Comparison of ENCODE assay signal across 11 mouse cellular contexts in genomic region chr12:8306910-8307309, GRCm38 (mm10). TPM values are rescaled to one million over a fixed set of nuclear protein-coding genes. Genes with fewer than 3 reads are reported as not detected.
DNase-seq lines count a peak whose midpoint lies in the region; ATAC-seq and TF ChIP-seq lines count a peak whose summit lies in the region.
"Had no signal": no experiment of that assay in that cellular context is flagged by ENCODE, and none has a peak within 500 bp of the region (broad histone marks: within the 10 kb centered on the region; RNA-seq: fewer than 3 reads in every experiment).

No protein-coding gene starts in this region.

- no peak for TF ChIP-seq CTCF in CH12.LX (conservative IDR thresholded peaks at IDR 0.05 in 1 of 2, IDR thresholded peaks at IDR 0.05 in 1 of 2; ENCODE audit: low read depth in 2 of 2, low read length in 2 of 2)
- no peak for TF ChIP-seq CTCF in midbrain, postnatal 0 days (IDR thresholded peaks at IDR 0.05)

- TF ChIP-seq RAD21 in CH12.LX (IDR thresholded peaks at IDR 0.05; ENCODE audit: low read depth, low read length) = no peak

- TF ChIP-seq POLR2A in CH12.LX (IDR thresholded peaks at IDR 0.05; ENCODE audit: low read depth, low read length) = no peak

- peak; percentile 9; the same call in 1 of the 2 replicates for ATAC-seq in lung, embryonic 16.5 days (ENCODE audit: low read depth)
- peak; percentile 45 for ATAC-seq in inflammation-experienced regulatory T-cells, adult 6 months
- 0 out of 2 replicates have a peak, but pooled peaks have one; percentile 25 for ATAC-seq in midbrain, postnatal 0 days (ENCODE audit: low FRiP score)

- no peak for DNase-seq in lung, postnatal 4 days
- DNase-seq in CH12.LX (ENCODE audit: extremely low read depth) = peak; percentile 59
- no peak for DNase-seq in midbrain, postnatal 0 days (ENCODE audit: low spot score)
- DNase-seq in urinary bladder, postnatal 25 days (ENCODE audit: low spot score) = no peak
- no peak for DNase-seq in layer of hippocampus, adult 18-20 months (ENCODE audit: low spot score in 2 of 2)
- DNase-seq in embryo, embryonic 10.5 days (ENCODE audit: low spot score) = no peak

- no peak overlapping the region for H3K9ac ChIP-seq in lung, embryonic 16.5 days (ENCODE audit: low read length)
- no peak overlapping the region for H3K9ac ChIP-seq in CH12.LX (ENCODE audit: insufficient read depth, low read depth)
- no peak overlapping the region for H3K9ac ChIP-seq in midbrain, postnatal 0 days (replicated peaks; ENCODE audit: low read length, poor library complexity, severe bottlenecking)
- H3K9ac ChIP-seq: limb, embryonic 12.5 days had no signal

- no peaks in the 10 kb centered on the region for H3K79me2 ChIP-seq in CH12.LX (replicated peaks; ENCODE audit: control insufficient read depth, extremely low read depth, insufficient read depth, poor library complexity, severe bottlenecking)

- no peaks in the 10 kb centered on the region for H3K36me3 ChIP-seq in lung, embryonic 16.5 days (ENCODE audit: control insufficient read depth, insufficient read depth, low read length)
- no peaks in the 10 kb centered on the region for H3K36me3 ChIP-seq in CH12.LX (replicated peaks in 1 of 2; ENCODE audit: control insufficient read depth in 1 of 2, insufficient read depth in 1 of 2, low read length in 1 of 2)
- no peaks in the 10 kb centered on the region for H3K36me3 ChIP-seq in midbrain, postnatal 0 days (ENCODE audit: insufficient read depth, low read length)
- H3K36me3 ChIP-seq: embryonic facial prominence, embryonic 10.5 days; limb, embryonic 12.5 days had no signal

- peaks cover 52% of the 10 kb centered on the region for H3K27me3 ChIP-seq in lung, embryonic 16.5 days (ENCODE audit: control insufficient read depth, insufficient read depth, low read depth, low read length)
- H3K27me3 ChIP-seq in CH12.LX (replicated peaks) = peaks cover 9% of the 10 kb centered on the region
- peaks cover 44% of the 10 kb centered on the region for H3K27me3 ChIP-seq in midbrain, postnatal 0 days (ENCODE audit: insufficient read depth, low read length)

- dilution Hi-C loops in CH12.LX (cut with MboI; ENCODE audit: extremely low pct_ligation_motif_present, extremely low pct_unique_long_range_greater_than_20kb, low sequenced_read_pairs) = no loop called here

- 56% methylated on average over 1 of the region's 1 CpGs for WGBS in lung, embryonic 16.5 days
- WGBS in midbrain, postnatal 0 days = 61% methylated on average over 1 of the region's 1 CpGs

- no peak overlapping the region for H3K27ac ChIP-seq in lung, embryonic 16.5 days (ENCODE audit: low read length)
- no peak overlapping the region for H3K27ac ChIP-seq in CH12.LX (ENCODE audit: insufficient read depth, low read depth)
- H3K27ac ChIP-seq in midbrain, postnatal 0 days (ENCODE audit: low read depth, low read length) = no peak overlapping the region
- H3K27ac ChIP-seq: embryonic facial prominence, embryonic 10.5 days; limb, embryonic 12.5 days had no signal

- H3K9me3 ChIP-seq in lung, embryonic 16.5 days (ENCODE audit: control insufficient read depth, low read length) = no peaks in the 10 kb centered on the region
- H3K9me3 ChIP-seq in CH12.LX (replicated peaks; ENCODE audit: low read length) = no peaks in the 10 kb centered on the region
- H3K9me3 ChIP-seq in midbrain, postnatal 0 days (ENCODE audit: low read length) = no peaks in the 10 kb centered on the region
- H3K9me3 ChIP-seq: embryonic facial prominence, embryonic 10.5 days; limb, embryonic 12.5 days had no signal

- in situ Hi-C loops in CH12.LX (cut with MboI; ENCODE audit: low pct_ligation_motif_present, low pct_unique_long_range_greater_than_20kb, low sequenced_read_pairs) = loop anchor here (10.0 to 25.0 kb wide), 2 partner anchors 322 to 705 kb away; no protein-coding TSS in a partner anchor

- peaks cover 3% of the 10 kb centered on the region; the same call in 1 of the 2 replicates for H3K4me1 ChIP-seq in lung, embryonic 16.5 days (replicated peaks; ENCODE audit: control insufficient read depth, insufficient read depth, low read length)
- H3K4me1 ChIP-seq in CH12.LX (ENCODE audit: control insufficient read depth in 1 of 2, insufficient read depth in 2 of 2) = peaks cover 2 to 11% of the 10 kb centered on the region in 2 experiments; a peak in 3 of 4 replicates
- H3K4me1 ChIP-seq in midbrain, postnatal 0 days (ENCODE audit: insufficient read depth, low read length) = no peaks in the 10 kb centered on the region; the same call in 1 of the 2 replicates

- no peak overlapping the region for H3K4me2 ChIP-seq in lung, embryonic 16.5 days (ENCODE audit: low read depth, low read length)
- no peak overlapping the region for H3K4me2 ChIP-seq in CH12.LX (ENCODE audit: insufficient read depth, low read depth, poor library complexity, severe bottlenecking)
- H3K4me2 ChIP-seq in midbrain, postnatal 0 days (ENCODE audit: low read depth, low read length, poor library complexity, severe bottlenecking) = no peak overlapping the region
- H3K4me2 ChIP-seq: limb, embryonic 12.5 days had no signal

- no peak for TF ChIP-seq EP300 in CH12.LX (IDR thresholded peaks at IDR 0.05; ENCODE audit: low read length)

- no peak overlapping the region for H3K4me3 ChIP-seq in lung, embryonic 16.5 days (ENCODE audit: low read length)
- H3K4me3 ChIP-seq in CH12.LX (replicated peaks in 1 of 3; ENCODE audit: low read depth in 2 of 3, low read length in 2 of 3, poor library complexity in 1 of 3) = no peak overlapping the region
- H3K4me3 ChIP-seq in midbrain, postnatal 0 days (ENCODE audit: low read depth, low read length) = no peak overlapping the region
- H3K4me3 ChIP-seq: embryonic facial prominence, embryonic 10.5 days; limb, embryonic 12.5 days had no signal

TF ChIP-seq in CH12.LX, 34 proteins besides CTCF, POLR2A, EP300 and RAD21:
- TF ChIP-seq HCFC1 (IDR thresholded peaks at IDR 0.05; ENCODE audit: low read depth, low read length) (no peak), MEF2A (IDR thresholded peaks at IDR 0.05; ENCODE audit: borderline replicate concordance, low read depth, low read length) (no peak), NELFE (IDR thresholded peaks at IDR 0.05; ENCODE audit: low read depth, low read length) (no peak), MXI1 (IDR thresholded peaks at IDR 0.05; ENCODE audit: low read depth, low read length) (no peak), CHD1 (IDR thresholded peaks at IDR 0.05; ENCODE audit: low read depth, low read length) (no peak), GABPA (IDR thresholded peaks at IDR 0.05; ENCODE audit: insufficient replicate concordance, low read depth, low read length) (no peak), JUND (conservative IDR thresholded peaks at IDR 0.05; ENCODE audit: low read depth, low read length) (no peak), NRF1 (IDR thresholded peaks at IDR 0.05; ENCODE audit: low read depth, low read length) (no peak), MYC (IDR thresholded peaks at IDR 0.05; ENCODE audit: low read depth, low read length) (no peak), MAZ (IDR thresholded peaks at IDR 0.05; ENCODE audit: low read depth, low read length) (no peak), ZC3H11A (IDR thresholded peaks at IDR 0.05; ENCODE audit: low read depth, low read length) (no peak), ELF1 (IDR thresholded peaks at IDR 0.05; ENCODE audit: low read depth, low read length) (no peak), BHLHE40 (IDR thresholded peaks at IDR 0.05; ENCODE audit: low read depth, low read length) (no peak), USF2 (conservative IDR thresholded peaks at IDR 0.05; ENCODE audit: low read depth, low read length) (no peak), UBTF (IDR thresholded peaks at IDR 0.05; ENCODE audit: low read depth, low read length) (no peak), USF1 (IDR thresholded peaks at IDR 0.05; ENCODE audit: low read depth, low read length) (no peak), KAT2A (IDR thresholded peaks at IDR 0.05; ENCODE audit: insufficient replicate concordance, low read length) (no peak), JUN (IDR thresholded peaks at IDR 0.05; ENCODE audit: insufficient read depth, low read depth, low read length) (no peak), ZMIZ1 (IDR thresholded peaks at IDR 0.05; ENCODE audit: low read depth, low read length) (no peak), MAX (IDR thresholded peaks at IDR 0.05; ENCODE audit: low read length) (no peak)

RNA-seq across cellular contexts. Expression of gene Gdf7, which starts 5.2 kb away (rescaled TPM):
- polyA plus RNA-seq in lung, embryonic 16.5 days (2015; fragmentation: Nextera tagmentation; extraction: Ambion mirVana) = not detected in 2 replicates
- total RNA-seq in CH12.LX (2012; rRNA removed) = not detected in 2 replicates
- not detected in 2 replicates for total RNA-seq in CH12.LX (2014; rRNA removed)
- polyA plus RNA-seq in CH12.LX (2012; ENCODE audit: insufficient read length, low read depth) = not detected in 2 replicates
- not detected for polyA plus RNA-seq in inflammation-experienced regulatory T-cells, adult 6 months (2017; shearing (Covaris generic))
- 4.7 TPM in 1 of 2 replicates, not detected in the other for total RNA-seq in midbrain, postnatal 0 days (2014; rRNA removed)
- polyA plus RNA-seq in midbrain, postnatal 0 days (2015; fragmentation: Nextera tagmentation; extraction: Ambion mirVana) = 0.11 and 0.12 TPM in 2 replicates
- under 1 TPM; 0.30 to 0.59 TPM for total RNA-seq in layer of hippocampus, adult 18-20 months (2021)
- polyA plus RNA-seq: heart, embryonic 14.5 days had no signal

RNA-seq across cellular contexts. Expression of gene Hs1bp3, which starts 6.3 kb away (rescaled TPM):
- polyA plus RNA-seq in lung, embryonic 16.5 days (2015; fragmentation: Nextera tagmentation; extraction: Ambion mirVana) = 16.4 and 16.9 TPM in 2 replicates
- total RNA-seq in CH12.LX (2012; rRNA removed) = 4.0 and 4.7 TPM in 2 replicates
- total RNA-seq in CH12.LX (2014; rRNA removed) = 2.6 and 2.9 TPM in 2 replicates
- 8.2 and 10.1 TPM in 2 replicates for polyA plus RNA-seq in CH12.LX (2012; ENCODE audit: insufficient read length, low read depth)
- polyA plus RNA-seq in inflammation-experienced regulatory T-cells, adult 6 months (2017; shearing (Covaris generic)) = 1 to 10 TPM; 2.7 to 5.2 (median 5.1) TPM
- 5.9 and 8.3 TPM in 2 replicates for total RNA-seq in midbrain, postnatal 0 days (2014; rRNA removed)
- 5.1 and 5.4 TPM in 2 replicates for polyA plus RNA-seq in midbrain, postnatal 0 days (2015; fragmentation: Nextera tagmentation; extraction: Ambion mirVana)
- 10 to 100 TPM; 18.2 to 18.3 TPM for total RNA-seq in layer of hippocampus, adult 18-20 months (2021)
